Mouse (Mus musculus) gastrocnemius, adult 8-10 months (tissue): ENCODE data around the gene Cngb1. TPM values are rescaled to one million over a fixed set of nuclear protein-coding genes. Genes with fewer than 3 reads are reported as not detected.
A peak's percentile ranks its signal among the peaks of the same experiment; 100 is the strongest.

Experiments
- DNase-seq, 2 experiments: peaks; one replicate each; pipeline ENCODE4 v3.0.0; 2022; ENCODE audit warnings: low spot score in 2 of 2
- total RNA-seq, 4 experiments: library from RNA; stranded (reverse); gene quantifications; 2 replicates each; pipeline ENCODE4 v1.2.4; 2022

Gene Cngb1
- total RNA-seq, 4 experiments from 2014 or later, result 0.05 to 0.16 (median 0.07) TPM; not detected in 1

DNA sequence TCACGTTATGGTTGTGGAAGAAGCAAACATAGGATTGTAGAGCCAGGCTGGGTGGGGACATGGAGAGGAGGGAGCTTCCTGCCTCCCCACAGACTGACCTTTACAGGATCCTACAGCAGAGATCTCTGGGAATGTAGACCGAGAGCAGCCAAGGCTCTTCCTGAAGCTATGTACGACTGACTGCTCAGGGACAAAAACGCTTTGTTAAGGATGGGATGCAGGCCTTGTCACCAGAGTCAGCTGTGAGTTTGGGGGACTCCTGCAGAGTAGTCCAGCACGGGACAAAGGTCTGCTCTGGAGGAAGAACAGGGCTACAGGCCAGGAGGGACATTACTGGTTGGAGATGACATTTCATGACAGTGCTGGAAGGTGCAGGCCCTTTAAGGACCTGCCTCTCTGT is 18.3 kb upstream of the Cngb1 start:
- DNase-seq, result no peak

DNA sequence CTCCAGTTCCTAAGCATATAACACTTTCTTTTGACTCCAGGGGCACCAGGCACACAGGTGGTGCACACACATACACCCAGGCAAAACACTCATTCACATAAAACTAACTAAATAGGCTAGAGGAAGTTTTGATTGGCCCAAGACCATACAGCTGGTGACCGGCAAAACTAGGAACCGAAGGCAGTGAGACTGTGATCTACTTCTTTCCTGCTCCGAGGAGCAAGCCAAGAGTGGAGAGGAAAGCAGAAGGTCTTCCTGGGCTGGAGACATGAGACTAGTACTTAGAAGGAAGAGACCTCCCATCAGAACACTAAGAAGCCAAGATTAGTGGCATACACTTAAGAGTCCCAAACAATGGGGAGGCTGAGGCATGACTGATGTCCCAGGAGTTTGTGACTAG is 16.8 kb upstream of the Cngb1 start:
- DNase-seq, result no peak

DNA sequence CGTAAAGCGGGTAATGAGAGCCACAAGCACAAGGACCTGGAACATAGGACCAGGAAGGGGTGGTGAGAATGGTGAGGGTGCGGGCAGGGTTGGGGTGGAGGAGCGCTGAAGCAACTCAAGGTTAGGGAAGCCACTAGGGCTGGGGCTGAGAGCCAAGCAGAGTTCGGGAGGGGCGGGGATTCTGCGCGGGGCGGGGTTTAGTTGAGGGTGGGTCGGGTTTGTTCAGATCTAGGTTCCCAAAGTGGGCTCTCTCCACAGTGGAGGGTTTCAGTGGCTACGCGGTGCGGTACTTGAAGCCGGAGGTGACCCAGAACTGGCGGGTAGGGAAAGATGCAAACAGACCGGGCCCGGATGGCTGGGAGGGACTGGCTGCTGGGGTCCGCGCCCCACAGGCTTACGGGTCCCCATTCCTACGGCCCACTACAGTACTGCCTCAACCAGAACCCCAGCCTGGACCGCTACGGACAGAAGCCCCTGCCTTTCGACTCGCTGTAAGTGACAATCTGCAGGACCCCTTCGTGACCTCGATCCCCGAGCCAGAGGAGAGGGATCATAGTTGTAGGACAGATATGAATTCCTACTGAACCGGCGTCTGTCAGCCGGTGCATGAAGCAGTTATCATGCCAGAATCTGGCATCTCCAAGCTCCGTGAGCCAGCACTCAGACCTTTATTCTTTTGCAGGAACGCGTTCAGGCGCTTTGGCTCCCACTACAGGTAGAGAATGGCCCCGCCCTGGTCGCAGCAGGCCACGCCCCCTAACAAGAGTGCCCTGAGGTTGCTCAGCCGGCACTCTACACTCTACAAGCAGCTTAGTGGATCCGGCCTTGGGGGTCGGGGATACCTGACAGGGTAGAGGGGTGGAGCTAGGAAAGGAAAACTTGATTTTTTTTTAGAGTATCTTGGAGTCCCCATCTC is 14.1 kb upstream of the Cngb1 start:
- no peak for DNase-seq

DNA sequence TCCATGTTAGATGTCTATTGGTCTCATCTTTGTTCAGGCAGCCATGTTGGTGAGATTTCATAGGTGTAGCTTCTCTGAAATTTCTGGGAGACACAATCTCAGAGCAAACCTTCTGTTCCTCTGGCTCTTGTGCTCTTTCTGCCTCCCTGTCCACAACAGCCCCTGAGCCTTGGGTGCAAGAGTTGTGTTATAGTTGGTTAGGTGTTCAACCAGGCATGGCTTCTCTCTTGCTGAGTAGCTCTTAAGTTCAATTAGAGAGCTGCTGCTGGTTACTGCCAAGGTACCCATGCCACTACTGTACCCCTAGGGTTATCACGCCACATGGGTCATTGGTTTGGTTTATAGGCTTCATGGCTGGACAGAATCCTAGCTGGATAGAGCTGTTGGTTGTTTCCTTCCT is 9.0 kb upstream of the Cngb1 start:
- no peak for DNase-seq

DNA sequence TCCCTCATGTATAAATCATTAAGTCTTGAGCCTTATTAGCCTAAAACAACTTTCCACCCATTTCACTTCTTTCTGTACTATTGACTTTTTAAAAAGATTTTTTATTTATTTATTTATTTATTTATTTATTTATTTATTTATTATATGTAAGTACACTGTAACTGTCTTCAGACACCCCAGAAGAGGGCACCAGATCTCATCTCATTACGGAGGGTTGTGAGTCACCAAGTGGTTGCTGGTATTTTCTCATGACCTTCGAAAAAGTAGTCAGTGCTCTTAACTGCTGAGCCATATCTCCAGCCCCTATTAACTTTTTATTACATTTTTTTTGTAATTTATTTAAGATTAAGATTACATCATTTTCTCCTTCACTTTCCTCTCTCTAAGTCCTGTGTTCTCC is 8.3 kb upstream of the Cngb1 start:
- DNase-seq, result no peak

DNA sequence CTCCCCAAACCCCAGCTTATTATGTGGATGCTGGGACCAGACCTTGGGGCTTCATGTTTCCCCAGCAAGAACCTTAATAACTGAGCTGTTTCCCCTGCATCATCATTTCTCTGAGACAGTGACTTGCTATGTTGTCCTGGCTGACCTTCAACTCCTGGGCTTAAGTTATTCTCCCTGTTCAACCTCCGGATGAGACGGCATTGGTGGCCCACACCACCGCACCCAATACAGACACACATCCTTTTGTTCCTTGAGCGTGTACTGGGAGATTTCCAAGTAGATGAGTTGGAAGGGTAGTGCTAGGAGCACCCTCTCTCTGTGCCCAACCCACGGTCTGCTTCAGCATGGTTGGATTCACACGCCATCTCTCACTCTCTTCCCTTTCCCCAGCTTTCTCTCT is 7.5 kb upstream of the Cngb1 start:
- DNase-seq, result no peak

DNA sequence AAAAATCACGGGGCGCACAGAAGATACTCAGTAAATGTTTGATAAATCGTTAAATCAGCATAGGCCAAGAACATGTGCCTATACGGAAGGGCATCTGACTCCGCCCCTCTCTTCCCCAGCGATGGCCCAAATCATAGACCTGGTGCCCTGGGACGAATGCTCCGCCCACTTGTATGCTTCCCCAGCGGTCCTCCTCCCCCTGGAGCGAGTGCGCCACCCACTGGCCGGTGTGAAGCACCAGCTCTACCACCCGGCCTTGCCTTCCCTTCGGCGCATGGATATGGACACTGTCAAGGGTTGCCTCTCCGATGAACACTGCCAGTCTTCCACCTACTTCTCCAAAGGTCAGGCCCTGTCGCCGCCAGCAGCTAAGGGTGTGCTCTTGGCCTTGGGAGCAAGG is 6.5 kb upstream of the Cngb1 start:
- DNase-seq, result no peak

DNA sequence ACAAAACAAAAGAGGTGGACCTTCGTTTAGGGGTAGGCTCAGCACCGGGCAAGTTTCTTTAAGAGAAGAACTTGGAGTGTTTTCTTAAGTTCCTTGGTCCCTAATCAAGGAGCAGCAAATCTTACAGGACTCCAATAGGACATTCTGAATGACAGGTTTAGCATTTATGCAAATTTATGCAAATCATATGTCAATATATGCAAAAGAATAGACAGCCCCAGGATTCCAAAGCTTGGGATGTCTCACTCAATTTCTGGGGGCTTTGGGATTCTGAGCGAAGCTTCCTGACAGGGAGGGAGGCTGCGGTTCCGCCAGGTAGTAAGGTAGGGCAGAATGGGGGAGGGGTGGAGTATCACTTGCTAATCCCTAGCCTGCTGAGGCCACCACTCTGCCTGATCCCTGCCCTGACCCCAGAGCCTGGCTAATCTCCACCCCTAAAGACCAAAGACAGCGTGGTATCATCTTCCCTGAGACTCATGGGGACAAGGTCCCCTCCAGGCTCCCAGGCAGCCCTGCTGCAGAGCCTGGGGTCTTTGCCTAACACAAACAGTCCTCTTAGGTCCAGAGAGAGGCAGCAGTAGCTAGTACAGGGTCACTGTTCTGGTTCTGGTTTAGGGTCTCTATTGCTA is 4.1 kb upstream of the Cngb1 start, which contains the start of gene Tepp:
TSS of gene Tepp (plus strand) at position 225 of the 629 bp plus-strand sequence.
- DNase-seq, result no peak

DNA sequence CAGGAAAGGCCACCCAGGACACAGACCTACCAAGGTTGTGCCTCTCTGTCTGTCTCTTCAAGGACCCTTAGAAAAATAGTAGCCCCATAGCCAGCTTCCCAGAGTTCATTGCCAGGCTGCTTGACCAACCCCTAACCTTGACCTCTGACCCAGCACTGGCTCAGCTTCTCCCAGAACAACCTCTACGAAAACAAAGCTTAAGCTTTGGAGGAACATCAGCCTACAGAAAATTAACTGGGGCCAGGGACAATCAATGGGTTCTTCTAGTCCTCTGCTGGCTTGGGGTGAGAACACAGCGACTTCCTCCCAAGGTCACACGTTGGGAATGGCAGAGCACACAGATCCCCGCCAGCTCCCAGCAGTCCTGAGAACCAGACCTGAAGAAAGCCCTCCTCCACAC is 859 bp downstream of the Cngb1 start:
- no peak for DNase-seq

DNA sequence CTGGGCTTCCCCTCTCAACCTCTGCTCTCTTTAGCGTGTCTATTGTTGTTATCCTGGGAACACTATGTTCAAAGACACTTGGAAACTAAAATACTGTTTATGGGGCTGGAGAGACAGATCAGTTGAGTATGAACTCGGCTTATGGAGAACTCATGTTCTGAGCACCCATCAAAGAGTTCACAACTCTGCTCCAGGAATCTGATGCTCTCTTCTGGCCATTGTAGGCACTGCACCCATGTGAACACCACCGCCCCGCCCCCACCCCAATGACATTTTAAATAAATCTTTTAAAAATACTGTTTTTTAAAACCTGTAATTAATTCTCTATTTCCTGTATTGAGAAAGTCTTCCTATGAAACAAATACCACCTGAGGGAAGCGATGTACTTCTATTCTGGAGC is 4.0 kb downstream of the Cngb1 start:
- DNase-seq, result no peak

DNA sequence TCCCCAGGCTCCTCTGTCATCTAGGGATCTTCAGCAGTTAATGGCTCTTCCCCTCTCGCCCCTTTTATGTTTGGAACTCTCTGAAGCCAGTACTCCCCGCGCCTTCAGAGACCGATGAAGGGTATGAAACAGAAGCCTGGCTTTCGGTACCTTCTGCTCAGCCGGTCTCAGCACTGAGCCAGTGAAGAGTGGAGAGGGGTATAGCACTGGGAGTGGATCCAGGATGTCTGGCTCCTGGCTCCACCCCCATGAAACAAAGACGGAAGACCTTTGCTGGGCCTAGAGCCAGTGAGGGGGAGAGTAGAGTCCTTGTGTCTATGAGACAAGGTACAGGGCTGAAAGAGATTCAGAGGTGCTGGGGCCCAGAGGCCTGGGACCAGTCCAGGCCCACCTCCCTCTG is 12.5 kb downstream of the Cngb1 start:
- peak in 1 of 2 experiments; percentile 30 for DNase-seq

DNA sequence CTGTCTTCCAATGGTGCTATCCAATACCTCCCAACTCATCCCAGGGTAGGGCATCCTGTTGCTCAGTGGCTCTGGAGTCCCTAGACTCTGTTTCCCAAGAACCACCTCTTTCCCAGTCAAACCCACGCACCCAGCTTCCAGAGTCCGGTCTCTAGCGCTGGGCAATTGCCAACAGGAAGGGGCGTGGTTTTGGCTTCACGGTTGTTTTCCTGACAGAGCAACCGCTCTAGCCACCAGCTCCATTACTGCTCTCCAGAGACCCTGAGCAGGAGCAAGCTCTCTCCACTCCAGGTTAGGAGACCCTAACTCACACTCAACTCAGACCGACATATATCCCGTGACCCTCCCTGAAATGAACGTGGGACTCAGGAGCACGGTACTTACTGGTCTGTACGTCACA is 13.2 kb downstream of the Cngb1 start:
- peak; percentile 69 to 82 for DNase-seq

DNA sequence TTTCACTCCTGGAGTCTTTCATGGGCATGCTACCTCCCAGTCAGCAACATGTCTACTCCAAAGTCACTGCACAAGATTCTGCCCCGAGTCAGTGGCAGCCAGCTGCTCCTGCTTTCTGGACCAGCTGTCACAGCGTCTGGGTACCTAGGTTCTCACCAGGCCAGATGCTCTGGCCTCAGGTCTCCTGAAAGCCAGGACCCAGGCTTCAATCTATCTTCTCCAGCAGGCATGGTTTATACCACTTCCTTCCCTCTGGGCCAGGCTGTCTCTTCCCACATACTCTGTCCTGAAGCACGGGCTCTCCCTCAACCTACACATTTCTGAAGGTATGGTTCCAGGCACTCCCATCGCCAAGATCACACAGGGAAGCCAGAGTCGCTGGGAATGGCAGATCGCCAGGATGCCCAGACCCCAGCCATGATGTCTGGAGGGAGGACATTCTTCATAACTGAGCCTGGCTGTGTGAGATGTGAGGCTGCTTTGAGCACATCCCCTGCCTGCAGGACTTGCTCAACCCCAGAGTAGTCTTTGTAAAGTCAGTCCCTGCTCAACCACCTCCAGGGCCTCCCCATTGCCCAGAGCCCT is 17.2 kb downstream of the Cngb1 start:
- no peak for DNase-seq

DNA sequence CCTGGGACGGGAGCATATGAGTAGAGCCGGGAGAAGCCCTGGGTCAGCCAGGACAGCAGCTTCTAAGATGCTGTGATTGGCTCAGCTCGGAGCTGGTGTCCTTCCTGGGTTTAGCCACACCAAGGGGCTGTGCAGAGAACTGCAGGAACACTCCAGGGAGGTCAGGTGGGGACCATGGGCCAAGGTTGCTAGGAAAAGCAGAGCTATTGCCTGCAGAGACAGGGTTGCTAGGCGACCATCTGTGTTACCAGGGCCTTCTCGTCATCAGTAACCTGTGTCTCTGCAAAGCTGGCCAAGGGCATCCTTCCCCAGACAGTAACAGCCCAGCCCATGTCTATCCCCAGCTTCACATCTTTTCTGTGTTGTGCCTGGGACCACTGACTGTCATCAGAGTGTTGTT is 24.9 kb downstream of the Cngb1 start:
- DNase-seq, result no peak

DNA sequence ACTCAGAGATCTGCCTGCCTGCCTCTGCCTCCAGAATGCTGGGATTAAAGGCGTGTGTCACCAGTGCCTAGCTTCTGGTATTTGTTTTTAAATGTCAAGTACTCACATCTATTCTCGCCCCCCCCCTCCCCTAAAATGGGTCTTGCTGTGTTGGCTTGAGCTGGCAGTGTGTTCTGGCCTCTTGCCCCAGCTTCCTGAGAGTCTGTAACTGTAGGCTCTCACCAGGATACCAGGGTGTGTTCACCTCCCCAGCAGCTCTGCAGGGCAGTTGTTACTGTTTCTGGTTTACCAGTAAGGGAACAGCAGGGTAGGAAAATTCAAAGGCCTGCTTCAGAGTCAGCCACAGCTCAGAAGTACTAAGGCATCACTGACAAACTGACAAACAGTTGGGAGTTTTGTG is 33.5 kb downstream of the Cngb1 start:
- no peak for DNase-seq

DNA sequence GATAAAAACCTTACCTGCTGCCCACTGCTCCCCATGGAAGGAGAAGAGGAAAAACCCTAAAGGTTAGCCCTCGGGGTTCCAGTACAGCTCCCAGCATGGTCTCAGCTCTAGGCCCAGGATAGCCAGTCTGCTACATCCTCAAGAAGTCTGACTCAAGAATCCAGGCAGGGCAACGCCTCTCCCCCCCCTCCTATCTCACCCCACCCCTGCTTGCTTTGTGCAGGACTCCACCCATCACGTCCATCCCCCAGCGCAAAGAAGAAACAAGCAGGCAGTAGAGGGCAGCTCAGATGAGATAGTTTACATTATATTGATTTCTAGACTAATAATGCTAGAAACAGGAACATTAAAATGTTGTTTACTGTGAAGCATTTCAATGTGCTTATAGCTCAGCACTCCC is 34.5 kb downstream of the Cngb1 start:
- DNase-seq, result no peak

DNA sequence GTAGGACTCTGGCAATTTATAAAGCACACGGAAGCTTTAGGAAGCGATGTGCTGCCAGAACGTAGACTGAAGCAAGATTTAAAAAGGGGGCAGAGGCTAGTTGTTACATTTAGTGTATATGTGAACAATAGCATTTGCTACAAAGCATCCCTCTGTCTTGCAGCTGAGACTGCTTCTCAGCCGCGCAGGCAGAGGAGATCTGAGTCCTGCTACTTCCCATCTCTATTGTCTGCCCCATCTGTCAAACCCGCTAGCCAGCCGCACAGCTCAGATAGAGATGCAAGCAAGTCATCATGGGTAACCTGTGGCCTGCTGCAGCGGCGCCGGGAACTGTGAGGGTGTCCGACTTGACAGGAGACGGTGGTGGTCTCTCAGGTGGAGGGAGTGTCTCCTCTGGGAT is 35.9 kb downstream of the Cngb1 start:
- DNase-seq, result no peak

DNA sequence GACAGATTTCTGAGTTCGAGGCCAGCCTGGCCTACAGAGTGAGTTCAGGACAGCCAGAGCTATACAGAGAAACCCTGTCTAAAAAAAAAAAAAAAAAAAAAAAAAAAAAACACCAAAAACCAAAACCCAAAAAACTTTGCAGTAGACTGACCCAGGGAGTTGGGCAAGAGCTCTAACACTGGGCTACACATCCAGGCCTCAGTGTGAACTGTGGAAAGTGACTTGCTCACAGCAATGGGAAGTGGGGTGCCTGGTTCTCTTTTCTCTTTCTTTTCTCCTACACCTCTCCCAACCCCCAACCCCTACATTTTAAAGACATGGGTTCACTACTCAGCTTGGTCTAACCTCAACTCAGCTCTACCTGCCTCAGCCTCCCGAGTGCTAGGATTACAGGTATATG is 44.2 kb downstream of the Cngb1 start:
- DNase-seq, result no peak

DNA sequence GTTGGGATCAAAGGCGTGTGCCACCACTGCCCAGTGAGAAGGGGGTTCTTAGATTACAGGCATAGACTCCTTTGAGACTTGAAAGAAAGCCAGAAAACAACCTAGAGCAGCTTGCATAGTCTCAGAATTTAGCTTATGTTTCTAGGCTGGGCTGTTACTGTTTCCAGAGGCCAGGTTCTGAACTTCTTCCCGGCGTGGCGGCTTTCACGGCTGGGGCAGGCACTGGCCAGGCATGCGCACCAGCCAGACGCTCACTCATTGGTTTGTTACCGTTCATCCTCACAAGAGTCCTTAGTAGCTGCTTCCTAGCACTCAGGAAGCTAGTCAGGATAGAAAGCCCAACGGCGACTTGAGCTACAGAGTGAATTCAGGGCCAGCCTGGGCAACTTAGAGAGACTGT is 50.8 kb downstream of the Cngb1 start:
- DNase-seq, result no peak

DNA sequence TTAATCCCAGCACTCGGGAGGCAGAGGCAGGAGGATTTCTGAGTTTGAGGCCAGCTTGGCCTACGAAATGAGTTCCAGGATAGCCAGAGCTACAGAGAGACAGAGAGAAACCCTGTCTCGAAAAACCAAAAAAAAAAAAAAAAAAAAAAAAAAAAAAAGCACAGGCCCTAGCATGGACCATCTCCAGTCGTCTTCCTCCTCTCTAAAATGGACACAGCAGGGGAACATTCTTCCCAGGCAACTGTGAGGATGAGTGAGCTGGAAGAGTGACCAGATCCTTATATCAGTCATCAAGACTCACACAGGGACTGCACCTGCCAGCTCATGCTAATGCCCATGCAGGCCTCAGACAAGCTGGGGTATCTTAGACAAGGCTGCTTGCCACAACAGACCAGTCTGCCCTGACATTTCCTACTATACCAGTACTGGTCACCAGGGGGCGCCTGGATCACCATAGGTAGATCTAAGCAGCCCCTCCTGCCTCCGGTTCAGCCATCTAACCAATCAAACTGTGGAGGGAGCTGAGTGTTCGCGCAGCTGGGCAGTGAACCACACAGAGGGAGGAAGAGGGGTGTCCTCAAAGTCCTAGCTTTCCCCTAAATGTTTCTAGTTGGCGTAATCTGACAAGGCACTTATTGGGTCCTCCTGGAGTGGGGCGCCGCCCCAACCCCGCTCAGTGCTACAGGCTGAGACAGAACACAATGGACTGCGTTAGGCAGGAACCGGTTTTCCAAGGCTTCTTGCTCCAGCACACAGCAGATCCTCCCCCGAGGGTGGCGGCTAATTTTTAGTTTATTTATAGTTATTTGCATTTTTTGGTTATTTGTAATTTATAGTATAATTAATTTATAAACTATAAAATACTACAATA is 51.6 kb downstream of the Cngb1 start:
- DNase-seq, result peak; percentile 94 to 96

DNA sequence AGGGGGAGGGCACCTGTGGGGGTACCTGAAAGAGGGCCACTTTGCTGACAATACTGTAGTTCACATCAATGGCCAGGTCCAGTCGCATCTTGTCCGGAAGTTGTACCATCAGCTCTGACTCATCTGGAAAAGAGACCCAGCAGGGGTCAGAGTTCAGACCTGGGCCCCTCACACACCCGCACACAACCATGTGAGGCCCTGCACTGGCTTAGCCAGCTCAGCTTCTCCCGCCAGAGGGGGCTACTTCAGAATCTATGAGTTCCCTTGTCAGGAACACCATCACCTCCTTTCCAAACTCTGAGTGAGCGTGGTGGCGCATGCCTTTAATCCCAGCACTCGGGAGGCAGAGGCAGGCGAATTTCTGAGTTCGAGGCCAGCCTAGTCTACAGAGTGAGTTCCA is 54.3 kb downstream of the Cngb1 start:
- DNase-seq, result no peak

DNA sequence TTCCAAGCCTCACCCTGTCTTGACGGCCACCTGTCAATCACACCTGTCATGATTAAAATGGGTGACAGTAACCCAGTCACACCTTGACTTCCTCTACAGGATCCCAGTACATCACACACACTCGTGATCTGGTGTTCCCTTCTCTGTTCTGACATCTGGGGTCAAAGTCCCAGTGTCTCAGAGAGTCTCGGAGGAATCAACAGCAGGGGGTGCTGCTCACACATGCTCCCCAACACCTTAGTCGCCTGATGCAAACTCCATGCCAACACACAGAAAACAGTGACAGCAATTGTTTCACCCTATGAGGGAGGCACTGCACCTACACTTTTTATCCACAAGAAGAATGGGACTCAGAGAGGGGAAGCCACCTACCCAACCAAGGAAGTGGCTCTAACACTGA is 56.5 kb downstream of the Cngb1 start:
- no peak for DNase-seq
